In genomic region chr8:22166080-22166603, GRCm38 (mm10) we compare ENCODE assay signal across 8 mouse cellular contexts. TPM values are rescaled to one million over a fixed set of nuclear protein-coding genes. Genes with fewer than 3 reads are reported as not detected.
DNase-seq lines count a peak whose midpoint lies in the region; ATAC-seq and TF ChIP-seq lines count a peak whose summit lies in the region.

Gene Nek3, minus strand, starts transcription at chr8:22166435.

- peak; percentile 89 for DNase-seq in gastrocnemius, postnatal 10 days
- DNase-seq in left cerebral cortex, postnatal 10 days (ENCODE audit: extremely low spot score in 1 of 2, low spot score in 2 of 2) = peak; percentile 72 to 94
- DNase-seq in right cerebral cortex, postnatal 25 days = peak; percentile 76
- peak; percentile 79 to 86 for DNase-seq in urinary bladder, postnatal 4 days (ENCODE audit: low spot score in 2 of 2)

- H3K27ac ChIP-seq in cortical plate, adult 2 months (ENCODE audit: insufficient read depth, low read length) = no peak within 1 kb of the TSS; the same call in 1 of the 2 replicates

- TF ChIP-seq POLR2A in cortical plate, adult 2 months (IDR thresholded peaks at IDR 0.05; ENCODE audit: extremely low read depth, insufficient read depth, low read length) = peak; percentile 54; the same call in 1 of the 2 replicates

- H3K4me3 ChIP-seq in cortical plate, adult 2 months (ENCODE audit: insufficient read depth, low read length) = peak within 1 kb of the TSS; percentile 37

- peak; percentile 91 for ATAC-seq in activated CD4-positive, CD25-positive, alpha-beta regulatory T cell, adult 4 months
- peak; percentile 94 for ATAC-seq in inflammation-experienced regulatory T-cells, adult 6 months
- peak; percentile 93 for ATAC-seq in megakaryocyte-erythroid progenitor cell, adult 5-6 weeks (replicated peaks; ENCODE audit: low FRiP score, low TSS enrichment, poor library complexity, severe bottlenecking)

- H3K4me1 ChIP-seq in cortical plate, adult 2 months (ENCODE audit: control insufficient read depth, insufficient read depth, low read length) = peaks cover 1% of the 10 kb centered on the region; the same call in 1 of the 2 replicates

- intact Hi-C loops in left cerebral cortex, postnatal 10 days (cut with DNase I) = loop anchor here (5.0 kb wide), 1 partner anchor 174 kb away; no protein-coding TSS in a partner anchor

- peak; percentile 46; the same call in 1 of the 2 replicates for TF ChIP-seq CTCF in cortical plate, adult 2 months (IDR thresholded peaks at IDR 0.05; ENCODE audit: extremely low read depth, insufficient read depth, low read length)

RNA-seq across cellular contexts. Expression of gene Nek3, which starts in this region (rescaled TPM):
- 1 to 10 TPM; 4.6 to 6.1 TPM for polyA plus RNA-seq in activated CD4-positive, CD25-positive, alpha-beta regulatory T cell, adult 4 months (2017; shearing (Covaris generic))
- polyA plus RNA-seq in cortical plate, adult 2 months (2012; rRNA removed) = 2.7 and 2.8 TPM in 2 replicates
- total RNA-seq in gastrocnemius, postnatal 10 days (2021) = 1 to 10 TPM; 2.6 to 2.7 TPM
- 1 to 10 TPM; 4.6 to 7.4 (median 5.6) TPM for polyA plus RNA-seq in inflammation-experienced regulatory T-cells, adult 6 months (2017; shearing (Covaris generic))
- 1 to 10 TPM; 2.6 TPM for total RNA-seq in left cerebral cortex, postnatal 10 days (2021)
- total RNA-seq in megakaryocyte-erythroid progenitor cell, adult 5-6 weeks (2014; fragmentation: Nextera tagmentation) = 0.25 and 1.9 TPM in 2 replicates
- 2.0 and 5.9 TPM in 2 replicates for total RNA-seq in megakaryocyte-erythroid progenitor cell, adult 5-6 weeks (2017)
